Mouse (Mus musculus) small intestine, adult 2 months (tissue): ENCODE measurements around the gene Pcsk4. TPM values are rescaled to one million over a fixed set of nuclear protein-coding genes. Genes with fewer than 3 reads are reported as not detected.

Experiments
- H3K27ac ChIP-seq: fragments of 200-500 bp; 2 replicates; pipeline ENCODE4 v1.5.1; 2012; ENCODE audit warnings: low read depth, low read length, control low read depth, inconsistent platforms; ENCODE audit not compliant: insufficient read depth
- H3K27me3 ChIP-seq: fragments of 200-500 bp; 2 replicates; pipeline ENCODE4 v1.6.1; 2012; ENCODE audit warnings: mild to moderate bottlenecking, moderate library complexity, low read length, inconsistent platforms; ENCODE audit not compliant: control insufficient read depth, insufficient read depth
- H3K36me3 ChIP-seq: fragments of 200-500 bp; 2 replicates; pipeline ENCODE4 v1.6.1; 2012; ENCODE audit warnings: mild to moderate bottlenecking, low read length, control low read depth, inconsistent platforms; ENCODE audit not compliant: control insufficient read depth, insufficient read depth
- H3K4me1 ChIP-seq: fragments of 200-500 bp; 2 replicates; pipeline ENCODE4 v1.6.1; 2012; ENCODE audit warnings: low read length, inconsistent platforms, mixed read lengths; ENCODE audit not compliant: control insufficient read depth, insufficient read depth, insufficient read length
- H3K4me3 ChIP-seq: fragments of 200-500 bp; 2 replicates; pipeline ENCODE4 v1.5.1; 2012; ENCODE audit warnings: low read depth, mild to moderate bottlenecking, control low read depth, inconsistent platforms, low read length, moderate library complexity
- CTCF ChIP-seq: fragments of 200-500 bp; IDR thresholded peaks from 2 replicates; pipeline ENCODE4 v1.5.1; 2012; ENCODE audit warnings: low read depth, mild to moderate bottlenecking, control low read depth, inconsistent platforms, low read length, moderate library complexity, mixed read lengths; ENCODE audit not compliant: insufficient replicate concordance, insufficient read length; ENCODE audit errors: extremely low read depth
- POLR2A ChIP-seq: fragments of 200-500 bp; IDR thresholded peaks from 2 replicates; pipeline ENCODE4 v1.6.1; 2012; ENCODE audit warnings: low read depth, mild to moderate bottlenecking, control low read depth, inconsistent platforms, low read length, moderate library complexity
- WGBS: fragments of 180-500 bp; shearing (Covaris S2); methylation state at CpG from one replicate; pipeline ENCODE4 v1.1.7; 2018; 5-methylcytosine and 5-hydroxymethylcytosine counted together
- polyA plus RNA-seq: library from polyadenylated mRNA; depleted of rRNA; stranded (reverse); fragments of >200 nt; gene quantifications from 2 replicates; pipeline ENCODE4 v1.2.3, GENCODE M21; 2012

Gene Pcsk4
- polyA plus RNA-seq, 1 experiment = 27.0 TPM

GRCm38 (mm10) chr10:80312586-80313504, 16.5 kb downstream of the Pcsk4 start:
- WGBS = 58% methylated on average over 54 of the region's 54 CpGs
- Histone ChIP-seq H3K4me3 (no peak overlapping the region), H3K4me1 (peaks cover 3% of the 10 kb centered on the region), H3K27me3 (peaks cover 40% of the 10 kb centered on the region), H3K36me3 (peaks cover 3% of the 10 kb centered on the region; the same call in 1 of the 2 replicates), H3K27ac (no peak overlapping the region)
- no peak for TF ChIP-seq CTCF
- TF ChIP-seq POLR2A = no peak

- Histone ChIP-seq H3K27me3 (peaks cover 40% of the 10 kb centered on the region), H3K4me3 (no peak overlapping the region), H3K27ac (no peak overlapping the region), H3K4me1 (peaks cover 3% of the 10 kb centered on the region), H3K36me3 (no peaks in the 10 kb centered on the region)
- no peak for TF ChIP-seq CTCF
- TF ChIP-seq POLR2A = no peak
- 75% methylated on average over 16 of the region's 16 CpGs for WGBS
Observed at GRCm38 (mm10) chr10:80311560-80311959, 17.7 kb downstream of the Pcsk4 start.

GRCm38 (mm10) chr10:80304862-80305261, 24.4 kb downstream of the Pcsk4 start:
- Histone ChIP-seq H3K27ac (no peak overlapping the region), H3K36me3 (no peaks in the 10 kb centered on the region), H3K4me1 (no peaks in the 10 kb centered on the region; the same call in 1 of the 2 replicates), H3K4me3 (peak overlapping the region; percentile 43), H3K27me3 (peaks cover 27% of the 10 kb centered on the region)
- WGBS = 11% methylated on average over 25 of the region's 25 CpGs
- TF ChIP-seq CTCF = no peak
- no peak for TF ChIP-seq POLR2A

GRCm38 (mm10) chr10:80304458-80304857, 24.8 kb downstream of the Pcsk4 start:
- H3K4me1 ChIP-seq = no peaks in the 10 kb centered on the region; the same call in 1 of the 2 replicates
- 24% methylated on average over 12 of the region's 12 CpGs for WGBS
- no peak overlapping the region for H3K27ac ChIP-seq
- H3K36me3 ChIP-seq = no peaks in the 10 kb centered on the region
- TF ChIP-seq CTCF (no peak), POLR2A (no peak)
- peaks cover 30% of the 10 kb centered on the region for H3K27me3 ChIP-seq
- H3K4me3 ChIP-seq = peak overlapping the region; percentile 43

GRCm38 (mm10) chr10:80302471-80302881, 26.8 kb downstream of the Pcsk4 start:
- Histone ChIP-seq H3K4me3 (no peak overlapping the region), H3K36me3 (no peaks in the 10 kb centered on the region), H3K27me3 (peaks cover 48% of the 10 kb centered on the region), H3K27ac (no peak overlapping the region), H3K4me1 (no peaks in the 10 kb centered on the region; the same call in 1 of the 2 replicates)
- 11% methylated on average over 9 of the region's 9 CpGs for WGBS
- TF ChIP-seq CTCF (no peak), POLR2A (no peak)

GRCm38 (mm10) chr10:80302082-80302355, 27.3 kb downstream of the Pcsk4 start:
- WGBS = 55% methylated on average over 5 of the region's 5 CpGs
- Histone ChIP-seq H3K4me1 (no peaks in the 10 kb centered on the region; the same call in 1 of the 2 replicates), H3K36me3 (no peaks in the 10 kb centered on the region), H3K4me3 (no peak overlapping the region), H3K27ac (no peak overlapping the region), H3K27me3 (peaks cover 48% of the 10 kb centered on the region)
- no peak for TF ChIP-seq CTCF

GRCm38 (mm10) chr10:80301256-80302081, 27.8 kb downstream of the Pcsk4 start:
- no peak overlapping the region for H3K27ac ChIP-seq
- H3K27me3 ChIP-seq = peaks cover 48% of the 10 kb centered on the region
- WGBS = 70% methylated on average over 10 of the region's 10 CpGs
- no peaks in the 10 kb centered on the region; the same call in 1 of the 2 replicates for H3K4me1 ChIP-seq
- no peaks in the 10 kb centered on the region for H3K36me3 ChIP-seq
- no peak overlapping the region for H3K4me3 ChIP-seq
- TF ChIP-seq POLR2A (no peak), CTCF (no peak)
